Mouse (Mus musculus) bone marrow, adult 2 months (tissue): ENCODE data around the gene Fbxo42.

ENCODE experiments used
- CTCF ChIP-seq: fragments of 200-500 bp; IDR thresholded peaks from 2 replicates; pipeline ENCODE4 v1.5.1; 2011; ENCODE audit warnings: low read length, control low read depth; ENCODE audit not compliant: control insufficient read depth, insufficient read depth
- POLR2A ChIP-seq: fragments of 200-500 bp; IDR thresholded peaks from 2 replicates; pipeline ENCODE4 v1.6.1; 2011; ENCODE audit warnings: low read depth, mild to moderate bottlenecking, control low read depth, low read length, borderline replicate concordance; ENCODE audit not compliant: control insufficient read depth

GRCm38 (mm10) chr4:141101855-141102254, 45.9 kb upstream of the Fbxo42 start:
- TF ChIP-seq CTCF (peak; percentile 50), POLR2A (no peak)
